Mouse (Mus musculus) lung, embryonic 16.5 days (tissue): ENCODE measurements around the gene Lce3b. TPM values are rescaled to one million over a fixed set of nuclear protein-coding genes. Genes with fewer than 3 reads are reported as not detected.

ENCODE experiments used
- ATAC-seq: fragments of 200-750 bp; cut with Nextera tagmentation; 2 replicates; pipeline ENCODE4 v1.8.0; 2017; ENCODE audit warnings: low read depth, mild to moderate bottlenecking, moderate library complexity
- H3K27ac ChIP-seq: fragments of 300-500 bp; sonication (generic); 2 replicates; pipeline ENCODE4 v1.5.1; 2014; ENCODE audit warnings: mild to moderate bottlenecking, control low read depth, low read length
- H3K27me3 ChIP-seq: fragments of 300-500 bp; sonication (generic); 2 replicates; pipeline ENCODE4 v1.6.1; 2014; ENCODE audit warnings: low read depth, low read length, mixed read lengths; ENCODE audit not compliant: control insufficient read depth, insufficient read depth
- H3K36me3 ChIP-seq: fragments of 300-500 bp; sonication (generic); 2 replicates; pipeline ENCODE4 v1.6.1; 2014; ENCODE audit warnings: low read length; ENCODE audit not compliant: control insufficient read depth, insufficient read depth
- H3K4me1 ChIP-seq: fragments of 300-500 bp; sonication (generic); replicated peaks from 2 replicates; pipeline ENCODE4 v1.6.1; 2014; ENCODE audit warnings: low read length, mixed read lengths; ENCODE audit not compliant: control insufficient read depth, insufficient read depth
- H3K4me2 ChIP-seq: fragments of 300-500 bp; sonication (generic); 2 replicates; pipeline ENCODE4 v1.6.1; 2014; ENCODE audit warnings: low read depth, low read length, control low read depth
- H3K4me3 ChIP-seq: fragments of 300-500 bp; sonication (generic); 2 replicates; pipeline ENCODE4 v1.5.1; 2014; ENCODE audit warnings: mild to moderate bottlenecking, low read length, control low read depth
- H3K9ac ChIP-seq: fragments of 300-500 bp; sonication (generic); 2 replicates; pipeline ENCODE4 v1.6.1; 2014; ENCODE audit warnings: low read length, control low read depth
- H3K9me3 ChIP-seq: fragments of 300-500 bp; sonication (generic); 2 replicates; pipeline ENCODE4 v1.6.1; 2016; ENCODE audit warnings: low read length; ENCODE audit not compliant: control insufficient read depth
- WGBS: fragments of 180-500 bp; shearing (Covaris S2); extraction: QIAGEN DNeasy Blood & Tissue Kit; methylation state at CpG from one replicate; pipeline ENCODE4 v1.1.7; 2014; 5-methylcytosine and 5-hydroxymethylcytosine counted together
- polyA plus RNA-seq: library from polyadenylated mRNA; unstranded; fragments of >200 nt; fragmentation: Nextera tagmentation; extraction: Ambion mirVana; gene quantifications from 2 replicates; pipeline ENCODE4 v1.2.1, GENCODE M21; 2015

Lce3b gene
- not detected in 2 replicates for polyA plus RNA-seq

DNA sequence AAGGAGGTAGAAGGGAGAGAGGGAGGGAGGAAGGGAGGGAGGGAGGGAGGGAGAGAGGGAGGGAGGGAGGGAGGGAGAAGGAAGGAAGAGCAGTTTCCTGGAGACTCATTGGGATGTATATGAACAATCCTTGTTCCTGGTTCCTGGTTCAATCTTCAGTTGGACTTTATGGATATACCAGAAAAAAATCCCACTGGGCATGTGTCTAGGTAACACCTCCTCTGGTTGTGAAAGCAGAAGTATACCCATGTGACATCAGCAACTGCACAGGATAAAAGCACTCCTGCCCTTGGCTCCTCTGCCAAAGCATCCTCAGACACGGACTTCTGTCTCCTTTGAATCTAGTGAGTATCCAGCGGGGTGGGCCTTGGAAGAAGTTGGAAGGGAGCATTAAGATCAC is at the start of gene Lce3b:
TSS of gene Lce3b (plus strand) at position 301 of the 400 bp plus-strand sequence.
- Histone ChIP-seq H3K27me3 (no peaks in the 10 kb centered on the region), H3K4me1 (no peaks in the 10 kb centered on the region), H3K4me3 (no peak within 1 kb of the TSS), H3K9ac (no peak within 1 kb of the TSS), H3K27ac (no peak within 1 kb of the TSS), H3K4me2 (no peak within 1 kb of the TSS), H3K9me3 (no peaks in the 10 kb centered on the region), H3K36me3 (no peaks in the 10 kb centered on the region)
- no peak for ATAC-seq
- WGBS, result 43% methylated on average over 2 of the region's 2 CpGs

- 46% methylated on average over 3 of the region's 3 CpGs for WGBS
- no peaks in the 10 kb centered on the region for H3K9me3 ChIP-seq
- H3K27me3 ChIP-seq, result no peaks in the 10 kb centered on the region
- peak; percentile 60 for ATAC-seq
- H3K36me3 ChIP-seq, result no peaks in the 10 kb centered on the region
- H3K4me2 ChIP-seq, result no peak overlapping the region
- no peak overlapping the region for H3K27ac ChIP-seq
- H3K4me1 ChIP-seq, result no peaks in the 10 kb centered on the region
- H3K4me3 ChIP-seq, result no peak overlapping the region
- no peak overlapping the region for H3K9ac ChIP-seq
These were observed 38.7 kb upstream of the Lce3b start for GRCm38 (mm10) chr3:92894063-92894462.

GRCm38 (mm10) chr3:92894489-92894888 is 38.3 kb upstream of the Lce3b start:
- no peak overlapping the region for H3K9ac ChIP-seq
- H3K27ac ChIP-seq, result no peak overlapping the region
- no peak overlapping the region for H3K4me2 ChIP-seq
- 49% methylated on average over 1 of the region's 1 CpGs for WGBS
- ATAC-seq, result no peak
- H3K36me3 ChIP-seq, result no peaks in the 10 kb centered on the region
- H3K9me3 ChIP-seq, result no peaks in the 10 kb centered on the region
- no peak overlapping the region for H3K4me3 ChIP-seq
- H3K4me1 ChIP-seq, result no peaks in the 10 kb centered on the region
- no peaks in the 10 kb centered on the region for H3K27me3 ChIP-seq

DNA sequence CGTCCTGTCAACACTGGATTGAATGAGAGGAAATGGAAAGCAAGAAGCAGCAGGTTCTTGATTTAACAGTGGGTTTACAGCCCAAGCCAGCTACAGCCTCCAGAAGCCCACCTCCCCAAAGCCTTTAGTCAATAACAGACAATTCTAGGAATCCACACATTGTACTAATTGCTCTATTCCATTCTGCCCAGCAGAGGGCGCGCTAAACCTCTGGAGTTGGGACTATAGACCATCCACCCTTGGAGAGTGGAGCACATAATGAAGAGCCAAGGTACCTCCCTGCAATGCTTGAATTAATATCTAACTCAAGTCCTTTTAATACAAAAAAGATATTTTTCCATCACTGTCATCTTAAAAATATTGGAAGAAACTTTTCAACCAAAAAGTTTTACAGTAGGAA is 29.8 kb upstream of the Lce3b start:
- no peak overlapping the region for H3K4me2 ChIP-seq
- H3K4me1 ChIP-seq, result no peaks in the 10 kb centered on the region
- no peaks in the 10 kb centered on the region for H3K9me3 ChIP-seq
- H3K9ac ChIP-seq, result no peak overlapping the region
- no peak overlapping the region for H3K4me3 ChIP-seq
- 23% methylated on average over 3 of the region's 3 CpGs for WGBS
- no peak for ATAC-seq
- no peaks in the 10 kb centered on the region for H3K27me3 ChIP-seq
- H3K36me3 ChIP-seq, result no peaks in the 10 kb centered on the region
- H3K27ac ChIP-seq, result no peak overlapping the region

- ATAC-seq, result no peak
- no peaks in the 10 kb centered on the region for H3K9me3 ChIP-seq
- 33% methylated on average over 4 of the region's 4 CpGs for WGBS
These were observed 29.1 kb upstream of the Lce3b start for GRCm38 (mm10) chr3:92903640-92904039.

DNA sequence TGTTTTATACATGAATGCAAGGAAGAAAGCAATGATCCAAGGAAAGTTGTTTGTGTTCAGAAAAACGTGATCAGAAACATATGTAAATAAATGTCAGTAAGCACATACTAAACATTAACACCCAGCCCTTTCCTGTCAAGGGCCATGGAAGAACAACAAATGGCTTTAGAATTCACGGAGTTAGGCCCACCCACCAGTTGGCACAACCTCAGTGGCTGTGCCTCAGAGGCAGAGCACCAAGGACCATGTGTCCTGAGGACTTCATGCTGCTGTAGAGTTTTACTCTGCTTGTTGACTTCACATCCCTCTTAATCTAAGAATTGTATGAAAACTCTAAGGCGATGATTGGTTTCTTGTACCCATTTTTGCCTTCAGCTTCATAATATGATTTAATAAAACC is 27.6 kb upstream of the Lce3b start:
- Histone ChIP-seq H3K9me3 (no peaks in the 10 kb centered on the region), H3K4me3 (no peak overlapping the region), H3K27me3 (no peaks in the 10 kb centered on the region), H3K9ac (no peak overlapping the region), H3K36me3 (no peaks in the 10 kb centered on the region), H3K4me1 (no peaks in the 10 kb centered on the region), H3K27ac (no peak overlapping the region), H3K4me2 (no peak overlapping the region)
- no peak for ATAC-seq
- 32% methylated on average over 3 of the region's 3 CpGs for WGBS

More at GRCm38 (mm10) chr3:92903640-92904039, 29.1 kb upstream of the Lce3b start:
- Histone ChIP-seq H3K27me3 (no peaks in the 10 kb centered on the region), H3K4me3 (no peak overlapping the region), H3K27ac (no peak overlapping the region), H3K4me2 (no peak overlapping the region), H3K9ac (no peak overlapping the region), H3K36me3 (no peaks in the 10 kb centered on the region), H3K4me1 (no peaks in the 10 kb centered on the region)

GRCm38 (mm10) chr3:92907571-92907970 is 25.2 kb upstream of the Lce3b start:
- H3K36me3 ChIP-seq, result no peaks in the 10 kb centered on the region
- no peak overlapping the region for H3K27ac ChIP-seq
- ATAC-seq, result no peak
- H3K4me2 ChIP-seq, result no peak overlapping the region
- no peaks in the 10 kb centered on the region for H3K4me1 ChIP-seq
- no peak overlapping the region for H3K9ac ChIP-seq
- no peaks in the 10 kb centered on the region for H3K9me3 ChIP-seq
- 26% methylated on average over 4 of the region's 4 CpGs for WGBS
- H3K27me3 ChIP-seq, result no peaks in the 10 kb centered on the region
- H3K4me3 ChIP-seq, result no peak overlapping the region

- H3K27me3 ChIP-seq, result no peaks in the 10 kb centered on the region
- no peaks in the 10 kb centered on the region for H3K36me3 ChIP-seq
- no peak overlapping the region for H3K4me2 ChIP-seq
- no peak for ATAC-seq
- no peak overlapping the region for H3K27ac ChIP-seq
- 52% methylated on average over 4 of the region's 4 CpGs for WGBS
- no peaks in the 10 kb centered on the region for H3K9me3 ChIP-seq
- no peak overlapping the region for H3K9ac ChIP-seq
- no peak overlapping the region for H3K4me3 ChIP-seq
- H3K4me1 ChIP-seq, result no peaks in the 10 kb centered on the region
These were observed 12.4 kb upstream of the Lce3b start for GRCm38 (mm10) chr3:92920364-92920763.

DNA sequence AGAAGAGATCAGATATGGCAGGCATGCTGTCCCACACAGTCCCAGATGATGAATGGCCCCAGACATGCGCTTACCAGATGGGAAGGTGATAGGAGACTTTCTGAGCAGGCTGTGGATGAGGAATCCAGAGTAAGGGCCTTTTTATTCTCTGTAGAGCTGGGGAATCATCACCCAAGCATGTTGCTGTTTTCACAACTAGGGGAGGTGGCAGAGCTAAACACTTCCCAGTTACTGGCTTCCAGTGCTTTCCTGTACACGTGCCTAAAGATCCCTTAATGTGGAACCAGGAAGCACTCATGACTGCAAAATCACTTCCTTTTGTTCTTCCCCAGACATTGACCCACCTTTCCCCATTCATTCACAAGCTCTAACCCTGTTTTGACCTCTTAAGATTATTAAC is 6.6 kb upstream of the Lce3b start, which contains the start of gene Lce3a:
TSS of gene Lce3a (minus strand) at position 101 of the 400 bp plus-strand sequence.
- H3K4me1 ChIP-seq, result no peaks in the 10 kb centered on the region
- no peak within 1 kb of the TSS for H3K4me2 ChIP-seq
- no peak within 1 kb of the TSS for H3K9ac ChIP-seq
- no peak within 1 kb of the TSS for H3K27ac ChIP-seq
- no peak within 1 kb of the TSS for H3K4me3 ChIP-seq
- ATAC-seq, result no peak
- H3K36me3 ChIP-seq, result no peaks in the 10 kb centered on the region
- WGBS, result 47% methylated on average over 2 of the region's 2 CpGs
- no peaks in the 10 kb centered on the region for H3K27me3 ChIP-seq
- H3K9me3 ChIP-seq, result no peaks in the 10 kb centered on the region

DNA sequence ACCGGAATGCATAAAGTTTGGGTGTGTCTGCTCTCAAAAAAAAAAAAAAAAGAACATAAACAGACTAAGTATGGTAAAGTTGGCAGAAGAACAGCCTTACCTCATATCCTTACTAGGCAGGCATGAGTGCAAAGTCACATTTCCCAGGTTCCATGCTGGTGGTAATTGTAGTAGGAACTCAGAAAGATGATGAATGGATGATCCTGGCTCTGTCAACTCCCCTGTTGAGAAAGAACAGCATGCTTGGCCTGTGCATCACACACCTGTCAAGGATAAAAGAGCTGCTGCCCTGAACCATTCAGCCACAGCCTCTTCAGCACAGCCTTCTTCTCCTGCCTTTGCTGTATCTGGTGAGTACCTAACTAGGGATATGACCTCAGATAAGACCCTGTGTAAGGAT is 11.4 kb downstream of the Lce3b start, which contains the start of gene Lce3c:
TSS of gene Lce3c (plus strand) at position 301 of the 400 bp plus-strand sequence.
- ATAC-seq, result no peak
- 68% methylated on average over 1 of the region's 1 CpGs for WGBS
- H3K9ac ChIP-seq, result no peak within 1 kb of the TSS

More for the DNA sequence above, 11.4 kb downstream of the Lce3b start, which contains the start of gene Lce3c:
- no peaks in the 10 kb centered on the region for H3K27me3 ChIP-seq
- no peak within 1 kb of the TSS for H3K4me2 ChIP-seq
- H3K4me1 ChIP-seq, result no peaks in the 10 kb centered on the region
- no peak within 1 kb of the TSS for H3K4me3 ChIP-seq
- no peaks in the 10 kb centered on the region for H3K36me3 ChIP-seq
- no peaks in the 10 kb centered on the region for H3K9me3 ChIP-seq
- H3K27ac ChIP-seq, result no peak within 1 kb of the TSS
